7 mouse cellular contexts compared by ENCODE assay signal in the genomic region with DNA sequence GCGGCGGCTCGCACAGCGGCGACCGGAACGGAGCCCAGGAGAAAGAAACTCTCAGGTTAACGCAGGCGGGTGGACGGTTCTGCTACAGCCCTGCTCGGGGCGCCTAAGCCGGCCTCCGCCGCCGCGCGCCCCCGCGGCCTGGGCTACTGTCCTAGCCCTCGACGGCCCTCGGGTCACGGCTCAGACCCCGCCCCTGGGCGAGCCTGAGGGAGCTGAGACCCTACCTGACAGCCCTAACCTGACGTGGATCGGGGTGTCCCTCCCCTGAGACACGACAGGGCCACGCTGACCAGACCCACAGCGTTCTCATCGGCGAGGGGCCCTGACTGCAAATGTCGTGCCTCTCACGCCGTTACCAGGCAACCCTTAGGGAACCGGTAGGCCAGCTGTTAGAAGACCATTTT. TPM values are rescaled to one million over a fixed set of nuclear protein-coding genes. Genes with fewer than 3 reads are reported as not detected.
DNase-seq lines count a peak whose midpoint lies in the region; ATAC-seq and TF ChIP-seq lines count a peak whose summit lies in the region.

No protein-coding gene starts in this region.

- no peaks in the 10 kb centered on the region for H3K9me3 ChIP-seq in G1E (replicated peaks)
- H3K9me3 ChIP-seq in embryonic facial prominence, embryonic 15.5 days (replicated peaks), result no peaks in the 10 kb centered on the region
- no peaks in the 10 kb centered on the region for H3K9me3 ChIP-seq in heart, embryonic 14.5 days (ENCODE audit: control insufficient read depth, low read length)
- no peaks in the 10 kb centered on the region for H3K9me3 ChIP-seq in lung, embryonic 16.5 days (ENCODE audit: control insufficient read depth, low read length)

- peaks cover 13% of the 10 kb centered on the region for H3K4me1 ChIP-seq in G1E (ENCODE audit: insufficient read depth, low read depth, low read length)
- H3K4me1 ChIP-seq in embryonic facial prominence, embryonic 15.5 days, result peaks cover 11% of the 10 kb centered on the region
- peaks cover 2 to 6% of the 10 kb centered on the region in 2 experiments; a peak in 3 of 4 replicates for H3K4me1 ChIP-seq in heart, embryonic 14.5 days (ENCODE audit: control insufficient read depth in 2 of 2, insufficient read depth in 2 of 2, low read length in 2 of 2)
- H3K4me1 ChIP-seq in lung, embryonic 16.5 days (replicated peaks; ENCODE audit: control insufficient read depth, insufficient read depth, low read length), result peaks cover 10% of the 10 kb centered on the region

- peaks cover 10% of the 10 kb centered on the region for H3K36me3 ChIP-seq in G1E (replicated peaks)
- no peaks in the 10 kb centered on the region for H3K36me3 ChIP-seq in embryonic facial prominence, embryonic 15.5 days
- H3K36me3 ChIP-seq in heart, embryonic 14.5 days (ENCODE audit: control insufficient read depth, insufficient read depth, low read length), result 0 out of 2 replicates have a peak, but pooled peaks cover 5% of the 10 kb centered on the region
- H3K36me3 ChIP-seq in lung, embryonic 16.5 days (ENCODE audit: control insufficient read depth, insufficient read depth, low read length), result 0 out of 2 replicates have a peak, but pooled peaks cover 2% of the 10 kb centered on the region

- no peak for TF ChIP-seq CTCF in G1E (IDR thresholded peaks at IDR 0.05; ENCODE audit: low read depth, low read length)

- DNase-seq in G1E (ENCODE audit: low spot score), result peak; percentile 56
- peak; percentile 68 for DNase-seq in adrenal gland, adult 8-10 months
- peak; percentile 16 for DNase-seq in large intestine, adult 2 months (ENCODE audit: low read depth, low spot score)
- DNase-seq in ovary, adult 18-20 months (ENCODE audit: low spot score), result peak; percentile 27

- H3K4me3 ChIP-seq in G1E (ENCODE audit: low read depth, low read length), result peak overlapping the region; percentile 82
- peak overlapping the region; percentile 94 for H3K4me3 ChIP-seq in embryonic facial prominence, embryonic 15.5 days (replicated peaks)
- H3K4me3 ChIP-seq in heart, embryonic 14.5 days (ENCODE audit: control insufficient read depth in 1 of 2, insufficient read depth in 1 of 2, low read depth in 1 of 2, low read length in 2 of 2), result peak overlapping the region; percentile 90 to 91
- H3K4me3 ChIP-seq in lung, embryonic 16.5 days (ENCODE audit: low read length), result peak overlapping the region; percentile 76

- peak overlapping the region; percentile 99 for H3K27ac ChIP-seq in embryonic facial prominence, embryonic 15.5 days (replicated peaks)
- H3K27ac ChIP-seq in heart, embryonic 14.5 days (replicated peaks in 1 of 2; ENCODE audit: control insufficient read depth in 1 of 2, insufficient read depth in 1 of 2, low read depth in 2 of 2, low read length in 2 of 2), result peak overlapping the region; percentile 97 to 98
- peak overlapping the region; percentile 97 for H3K27ac ChIP-seq in lung, embryonic 16.5 days (ENCODE audit: low read length)

- H3K27me3 ChIP-seq in G1E (ENCODE audit: insufficient read depth, low read length), result no peaks in the 10 kb centered on the region
- no peaks in the 10 kb centered on the region for H3K27me3 ChIP-seq in embryonic facial prominence, embryonic 15.5 days
- H3K27me3 ChIP-seq in heart, embryonic 14.5 days (ENCODE audit: control insufficient read depth, insufficient read depth, low read length), result no peaks in the 10 kb centered on the region
- no peaks in the 10 kb centered on the region for H3K27me3 ChIP-seq in lung, embryonic 16.5 days (ENCODE audit: control insufficient read depth, insufficient read depth, low read depth, low read length)

- H3K4me2 ChIP-seq in embryonic facial prominence, embryonic 15.5 days (replicated peaks), result peak overlapping the region; percentile 70
- H3K4me2 ChIP-seq in heart, embryonic 14.5 days (ENCODE audit: low read length), result peak overlapping the region; percentile 68
- H3K4me2 ChIP-seq in lung, embryonic 16.5 days (ENCODE audit: low read depth, low read length), result peak overlapping the region; percentile 71

- ATAC-seq in G1E (ENCODE audit: extremely low read depth, insufficient number of reproducible peaks, low FRiP score, poor library complexity, severe bottlenecking), result peak; percentile 64
- peak; percentile 78 for ATAC-seq in embryonic facial prominence, embryonic 15.5 days (ENCODE audit: insufficient number of reproducible peaks, low FRiP score, low TSS enrichment, low read depth)
- ATAC-seq in heart, embryonic 14.5 days (ENCODE audit: insufficient number of reproducible peaks, insufficient read depth, low FRiP score, low read depth), result peak; percentile 83
- ATAC-seq in lung, embryonic 16.5 days (ENCODE audit: low read depth), result peak; percentile 77

- peak overlapping the region; percentile 70 for H3K9ac ChIP-seq in embryonic facial prominence, embryonic 15.5 days
- peak overlapping the region; percentile 90 for H3K9ac ChIP-seq in heart, embryonic 14.5 days (ENCODE audit: low read length)
- H3K9ac ChIP-seq in lung, embryonic 16.5 days (ENCODE audit: low read length), result peak overlapping the region; percentile 86

- WGBS in embryonic facial prominence, embryonic 15.5 days, result under 1% methylated on average over 37 of the region's 37 CpGs
- under 1% methylated on average over 37 of the region's 37 CpGs for WGBS in heart, embryonic 14.5 days
- WGBS in large intestine, adult 2 months, result under 1% methylated on average over 33 of the region's 37 CpGs
- WGBS in lung, embryonic 16.5 days, result 0% methylated on average over 37 of the region's 37 CpGs

RNA-seq across cellular contexts. Expression of a gene that starts 0.4 kb away (rescaled TPM):
- total RNA-seq in G1E (2014; fragmentation: Nextera tagmentation) (39.5 and 42.7 TPM in 2 replicates), G1E (2017) (17.3 and 17.5 TPM in 2 replicates)
- polyA plus RNA-seq in G1E (2012), result 14.4 and 19.6 TPM in 2 replicates
- 10 to 100 TPM; 22.0 to 33.7 (median 27.6) TPM for total RNA-seq in adrenal gland, adult 8-10 months (2022)
- 37.9 and 39.3 TPM in 2 replicates for polyA plus RNA-seq in embryonic facial prominence, embryonic 15.5 days (2015; fragmentation: Nextera tagmentation; extraction: Ambion mirVana)
- 24.6 and 24.7 TPM in 2 replicates for polyA plus RNA-seq in heart, embryonic 14.5 days (2014; fragmentation: Nextera tagmentation; extraction: Ambion mirVana)
- polyA plus RNA-seq in large intestine, adult 2 months (2012; rRNA removed), result 2.5 and 2.8 TPM in 2 replicates
- 32.5 and 32.6 TPM in 2 replicates for polyA plus RNA-seq in lung, embryonic 16.5 days (2015; fragmentation: Nextera tagmentation; extraction: Ambion mirVana)

Comparison
In these comparisons a context has a peak if more than half of its experiments do, and no peak if none do; other contexts are left out.
1. Peak in every context shown above with its lines: DNase-seq, ATAC-seq, H3K4me3 ChIP-seq and H3K27ac ChIP-seq.
2. DNase-seq: peak in every context shown above with its lines; median percentile 68 in adrenal gland, adult 8-10 months; 56 in G1E; 27 in ovary, adult 18-20 months; 16 in large intestine, adult 2 months.